8 mouse cellular contexts compared by ENCODE assay signal in the genomic region with DNA sequence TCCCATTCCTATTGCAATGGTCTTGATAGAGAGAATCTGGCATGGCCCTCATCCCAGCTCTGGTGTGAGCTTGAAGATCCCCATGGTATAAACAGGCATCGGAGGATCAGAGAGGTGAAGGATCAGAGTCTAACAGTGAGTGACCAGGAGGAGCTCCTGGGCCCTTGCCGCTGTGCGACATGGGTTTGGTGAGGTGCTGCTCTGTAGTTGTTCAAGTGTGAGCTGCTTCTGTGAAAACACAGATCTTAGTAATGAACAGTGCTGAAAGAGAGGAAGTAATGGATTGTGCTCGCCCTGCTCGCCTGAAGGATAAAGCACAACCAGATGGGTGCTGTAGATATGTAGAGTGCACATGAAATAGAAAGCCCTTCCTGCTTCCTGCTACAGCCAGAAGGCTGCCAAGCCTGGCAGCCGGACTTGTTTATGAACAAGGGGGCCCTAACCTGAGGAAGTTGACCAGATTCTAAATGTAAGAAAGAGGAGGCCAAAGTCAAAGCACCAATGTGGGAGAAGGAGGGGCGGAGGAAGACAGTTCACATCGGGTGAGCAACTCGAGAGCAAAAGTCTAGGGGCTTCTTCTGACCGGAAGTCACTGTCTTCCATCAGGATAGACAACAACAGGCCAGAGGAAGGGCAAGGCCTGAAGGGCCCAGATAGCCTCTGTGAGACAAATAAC.
DNase-seq lines count a peak whose midpoint lies in the region; ATAC-seq lines count a peak whose summit lies in the region.

No protein-coding gene starts in this region.

- H3K4me1 ChIP-seq in heart, embryonic 16.5 days (ENCODE audit: control insufficient read depth, insufficient read depth, low read length) = peaks cover 22% of the 10 kb centered on the region
- H3K4me1 ChIP-seq in limb, embryonic 15.5 days = peaks cover 23% of the 10 kb centered on the region
- peaks cover 5% of the 10 kb centered on the region; the same call in 1 of the 2 replicates for H3K4me1 ChIP-seq in neural tube, embryonic 15.5 days

- DNase-seq in kidney, adult 11 months = peak; percentile 78
- DNase-seq in kidney, adult 18-20 months = no peak
- no peak for DNase-seq in adipocyte (ENCODE audit: low spot score)
- DNase-seq in frontal cortex, postnatal 10 days (ENCODE audit: low spot score in 2 of 2) = no peak
- no peak for DNase-seq in urinary bladder, postnatal 10 days (ENCODE audit: low spot score)

- H3K9ac ChIP-seq in heart, embryonic 16.5 days (ENCODE audit: low read length) = no peak overlapping the region
- no peak overlapping the region for H3K9ac ChIP-seq in limb, embryonic 15.5 days
- no peak overlapping the region for H3K9ac ChIP-seq in neural tube, embryonic 15.5 days (replicated peaks)

- H3K27me3 ChIP-seq in heart, embryonic 16.5 days (ENCODE audit: control insufficient read depth, insufficient read depth, low read length) = no peaks in the 10 kb centered on the region
- no peaks in the 10 kb centered on the region for H3K27me3 ChIP-seq in limb, embryonic 15.5 days
- H3K27me3 ChIP-seq in neural tube, embryonic 15.5 days (replicated peaks) = no peaks in the 10 kb centered on the region

- no peaks in the 10 kb centered on the region for H3K9me3 ChIP-seq in heart, embryonic 16.5 days (replicated peaks; ENCODE audit: control insufficient read depth, low read length)
- H3K9me3 ChIP-seq in limb, embryonic 15.5 days = no peaks in the 10 kb centered on the region
- no peaks in the 10 kb centered on the region for H3K9me3 ChIP-seq in neural tube, embryonic 15.5 days (replicated peaks)

- H3K36me3 ChIP-seq in heart, embryonic 16.5 days (ENCODE audit: control insufficient read depth, insufficient read depth) = peaks cover 38% of the 10 kb centered on the region
- H3K36me3 ChIP-seq in limb, embryonic 15.5 days = peaks cover 75% of the 10 kb centered on the region
- H3K36me3 ChIP-seq in neural tube, embryonic 15.5 days = peaks cover 64% of the 10 kb centered on the region

- 54% methylated on average over 10 of the region's 10 CpGs for WGBS in heart, embryonic 16.5 days
- 63% methylated on average over 10 of the region's 10 CpGs for WGBS in limb, embryonic 15.5 days
- 85% methylated on average over 10 of the region's 10 CpGs for WGBS in neural tube, embryonic 15.5 days

- ATAC-seq in heart, embryonic 16.5 days (replicated peaks; ENCODE audit: extremely low read depth, insufficient read depth, low FRiP score) = peak; percentile 68
- ATAC-seq in limb, embryonic 15.5 days (ENCODE audit: insufficient number of reproducible peaks, low FRiP score, low TSS enrichment, low read depth) = no peak
- ATAC-seq in neural tube, embryonic 15.5 days (ENCODE audit: low FRiP score) = no peak

- H3K27ac ChIP-seq in heart, embryonic 16.5 days (ENCODE audit: low read length) = peak overlapping the region; percentile 58
- H3K27ac ChIP-seq in limb, embryonic 15.5 days = peak overlapping the region; percentile 67
- peak overlapping the region; percentile 58 for H3K27ac ChIP-seq in neural tube, embryonic 15.5 days (replicated peaks)

- no peak overlapping the region for H3K4me2 ChIP-seq in heart, embryonic 16.5 days (ENCODE audit: low read depth, low read length)
- no peak overlapping the region for H3K4me2 ChIP-seq in limb, embryonic 15.5 days
- no peak overlapping the region for H3K4me2 ChIP-seq in neural tube, embryonic 15.5 days

- H3K4me3 ChIP-seq in heart, embryonic 16.5 days (ENCODE audit: low read length) = no peak overlapping the region
- H3K4me3 ChIP-seq in limb, embryonic 15.5 days = no peak overlapping the region
- H3K4me3 ChIP-seq in neural tube, embryonic 15.5 days (replicated peaks) = no peak overlapping the region
